Mouse (Mus musculus): ENCODE data around the gene Lhfp.

- TF ChIP-seq CTCF (IDR thresholded peaks at IDR 0.05; ENCODE audit: control insufficient read depth, insufficient read depth, insufficient replicate concordance, low read depth, low read length) (no peak), POLR2A (IDR thresholded peaks at IDR 0.05; ENCODE audit: control insufficient read depth, low read depth, low read length) (no peak)
Observed at GRCm38 (mm10) chr3:53038913-53039312, 2.4 kb upstream of the Lhfp start.

Data from testis, adult 2 months (tissue).